Mouse (Mus musculus) G1E (cell line): Measurements from ENCODE around the gene Tagap1. TPM values are rescaled to one million over a fixed set of nuclear protein-coding genes. Genes with fewer than 3 reads are reported as not detected.
"Not testable (repeated sequence)": the region's sequence is repeated elsewhere in the genome, so short reads cannot be mapped to it uniquely, and the experiment has no call there.

Source experiments
- ATAC-seq: 2 replicates; pipeline ENCODE4 v1.8.0; 2016; ENCODE audit warnings: mild to moderate bottlenecking; ENCODE audit not compliant: insufficient number of reproducible peaks, poor library complexity, low FRiP score, severe bottlenecking; ENCODE audit errors: extremely low read depth
- DNase-seq: peaks from one replicate; pipeline ENCODE4 v3.0.0; 2012; ENCODE audit warnings: low spot score
- H3K27me3 ChIP-seq: 2 replicates; pipeline ENCODE4 v1.6.1; 2012; ENCODE audit warnings: mild to moderate bottlenecking, low read length, inconsistent platforms; ENCODE audit not compliant: insufficient read depth
- H3K36me3 ChIP-seq: replicated peaks from 2 replicates; pipeline ENCODE3; 2012; ENCODE audit warnings: mild to moderate bottlenecking, inconsistent platforms
- H3K4me1 ChIP-seq: 2 replicates; pipeline ENCODE4 v1.6.1; 2012; ENCODE audit warnings: low read depth, low read length, inconsistent platforms, mixed read lengths; ENCODE audit not compliant: insufficient read depth
- H3K4me3 ChIP-seq: 2 replicates; pipeline ENCODE4 v1.5.1; 2012; ENCODE audit warnings: low read depth, mild to moderate bottlenecking, inconsistent platforms, low read length, moderate library complexity, mixed read lengths
- H3K9me3 ChIP-seq: replicated peaks from 2 replicates; pipeline ENCODE4 v1.6.1; 2012; ENCODE audit warnings: inconsistent platforms
- polyA plus RNA-seq: library from polyadenylated mRNA; stranded (reverse); fragments of >175 nt; gene quantifications from 2 replicates; pipeline ENCODE4 v1.2.3, GENCODE M21; 2012
- total RNA-seq, 2 experiments: library from RNA; stranded (forward) in 1 of 2; stranded (reverse) in 1 of 2; fragments of 200-1000 nt in 1 of 2; fragments of >200 nt in 1 of 2; fragmentation: Nextera tagmentation in 1 of 2; gene quantifications; 2 replicates each; pipeline ENCODE4 v1.2.3; 2014 to 2017

The Tagap1 gene
- total and polyA plus RNA-seq, 3 experiments = 4.9 to 17.9 (median 16.9) TPM

- not testable (repeated sequence) for H3K4me3 ChIP-seq, H3K36me3 ChIP-seq, H3K4me1 ChIP-seq, DNase-seq, H3K27me3 ChIP-seq, ATAC-seq, H3K9me3 ChIP-seq
Measured at GRCm38 (mm10) chr17:6914066-6914465, 46.9 kb downstream of the Tagap1 start.

Other genes starting within 250 kb of the Tagap1 start
- gene Ezr, start 178.4 kb downstream of the Tagap1 start, total RNA-seq (2014; fragmentation: Nextera tagmentation) = 48.3 and 56.8 TPM in 2 replicates
- 84.3 and 99.9 TPM in 2 replicates for gene Ezr, start 178.4 kb downstream of the Tagap1 start, total RNA-seq (2017)
- 315 and 330 TPM in 2 replicates for gene Ezr, start 178.4 kb downstream of the Tagap1 start, polyA plus RNA-seq
- 23.3 and 29.7 TPM in 2 replicates for gene Rsph3b, start 12.5 kb downstream of the Tagap1 start, total RNA-seq (2014; fragmentation: Nextera tagmentation)
- gene Rsph3b, start 12.5 kb downstream of the Tagap1 start, total RNA-seq (2017) = 17.3 and 23.2 TPM in 2 replicates
- gene Rsph3b, start 12.5 kb downstream of the Tagap1 start, polyA plus RNA-seq = 21.7 and 22.6 TPM in 2 replicates
- gene Rnaset2b, start 9.5 kb upstream of the Tagap1 start, total RNA-seq (2014; fragmentation: Nextera tagmentation) = 96.6 and 106 TPM in 2 replicates
- 105 and 150 TPM in 2 replicates for gene Rnaset2b, start 9.5 kb upstream of the Tagap1 start, total RNA-seq (2017)
- 3.6 and 88.1 TPM in 2 replicates for gene Rnaset2b, start 9.5 kb upstream of the Tagap1 start, polyA plus RNA-seq
- not detected in 2 replicates for gene Gm49721, start 17.7 kb upstream of the Tagap1 start, total RNA-seq (2014; fragmentation: Nextera tagmentation)
- gene Gm49721, start 17.7 kb upstream of the Tagap1 start, total RNA-seq (2017) = 0.05 and 0.23 TPM in 2 replicates
- not detected in 2 replicates for gene Gm49721, start 17.7 kb upstream of the Tagap1 start, polyA plus RNA-seq
- not detected in 2 replicates for gene Gm1604a, start 64.4 kb upstream of the Tagap1 start, total RNA-seq (2014; fragmentation: Nextera tagmentation)
- not detected in 2 replicates for gene Gm1604a, start 64.4 kb upstream of the Tagap1 start, total RNA-seq (2017)
- gene Gm1604a, start 64.4 kb upstream of the Tagap1 start, polyA plus RNA-seq = not detected in 2 replicates
- not detected in 2 replicates for gene Rps6ka2, start 209.0 kb upstream of the Tagap1 start, total RNA-seq (2014; fragmentation: Nextera tagmentation)
- gene Rps6ka2, start 209.0 kb upstream of the Tagap1 start, total RNA-seq (2017) = 0.06 and 0.22 TPM in 2 replicates
- gene Rps6ka2, start 209.0 kb upstream of the Tagap1 start, polyA plus RNA-seq = not detected in 2 replicates